Mouse (Mus musculus): ENCODE data around the gene Zdhhc22. TPM values are rescaled to one million over a fixed set of nuclear protein-coding genes. Genes with fewer than 3 reads are reported as not detected.
A peak's percentile ranks its signal among the peaks of the same experiment; 100 is the strongest.

Zdhhc22 gene
- total RNA-seq, 2 experiments from 2014 or later, result not detected

DNA sequence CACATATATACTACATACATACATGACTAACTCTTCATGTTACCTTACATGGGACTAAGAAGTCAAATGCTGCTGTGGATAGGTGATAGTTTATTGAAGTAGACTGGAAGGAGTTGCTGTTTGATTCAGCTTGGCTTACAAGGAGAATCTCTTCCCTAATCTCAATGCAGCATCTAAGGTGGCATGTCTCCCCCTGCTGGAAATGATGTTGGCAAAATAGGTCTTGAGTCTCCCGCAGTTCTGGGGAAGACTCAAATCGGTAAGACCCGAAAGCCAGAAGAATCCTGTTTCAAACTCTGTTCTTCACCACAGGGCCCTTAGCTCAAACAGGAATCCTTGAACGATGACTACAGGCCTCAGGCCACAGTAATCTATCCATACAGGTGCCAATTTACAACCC lies 45.1 kb downstream of the Zdhhc22 start:
- intact Hi-C loops (cut with DNase I; ENCODE audit: low total_unique reads), result no loop called here
- DNase-seq, result peak; percentile 53

DNA sequence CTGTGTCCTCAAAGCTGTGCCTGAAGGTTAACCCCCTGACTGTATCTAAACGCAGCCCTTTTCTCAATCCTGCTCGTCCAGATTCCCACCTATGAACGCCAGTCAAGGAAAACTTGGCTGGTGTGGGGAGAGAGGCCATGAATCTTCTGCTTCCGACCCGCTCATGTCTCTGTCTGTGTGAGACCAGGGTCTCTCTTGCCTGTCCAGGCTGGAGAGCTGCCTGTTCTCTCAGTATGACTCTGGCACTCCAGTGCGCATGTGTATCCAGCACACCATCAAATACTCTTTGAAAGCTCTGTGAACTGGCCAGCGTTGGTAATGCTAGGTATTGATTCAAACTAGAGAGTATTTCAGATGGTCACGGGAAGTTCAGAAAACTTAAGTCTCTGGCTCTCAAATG lies 46.8 kb downstream of the Zdhhc22 start:
- DNase-seq, result no peak
- intact Hi-C loops (cut with DNase I; ENCODE audit: low total_unique reads), result no loop called here

DNA sequence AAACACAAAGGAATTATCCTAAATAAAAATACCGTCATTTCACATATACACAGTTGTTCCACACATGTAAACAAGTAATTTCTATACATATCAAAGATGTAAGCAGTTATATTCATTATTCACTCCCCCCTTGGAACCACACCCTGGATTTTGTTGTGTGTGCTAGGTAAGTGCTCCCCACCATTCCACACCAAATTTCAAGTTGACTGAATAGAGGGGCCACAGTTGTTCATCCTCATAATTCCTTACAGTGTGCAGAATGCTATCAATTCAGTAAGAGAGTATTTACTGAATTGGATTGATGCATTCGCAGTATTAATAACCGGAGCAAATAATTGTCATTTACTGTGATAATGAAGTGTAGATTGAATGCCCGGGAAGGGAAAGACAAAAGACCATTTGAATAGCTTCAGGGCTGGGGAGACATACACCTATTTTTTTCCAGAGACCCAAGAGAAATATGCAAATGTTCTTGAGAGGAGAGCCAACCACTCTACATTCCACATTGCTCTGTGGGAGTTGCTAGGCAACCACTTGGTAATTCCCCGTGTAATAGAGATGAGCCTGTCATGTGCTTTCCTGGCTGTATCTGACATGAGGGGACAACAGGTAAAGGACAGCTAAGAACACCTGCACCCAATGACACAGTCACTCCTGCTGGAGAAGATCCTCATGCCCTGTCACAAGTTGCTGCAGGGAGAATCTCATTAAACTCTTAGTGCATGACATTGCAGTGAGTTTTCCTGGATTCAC lies 48.3 kb downstream of the Zdhhc22 start:
- intact Hi-C loops (cut with DNase I; ENCODE audit: low total_unique reads), result no loop called here
- DNase-seq, result no peak

DNA sequence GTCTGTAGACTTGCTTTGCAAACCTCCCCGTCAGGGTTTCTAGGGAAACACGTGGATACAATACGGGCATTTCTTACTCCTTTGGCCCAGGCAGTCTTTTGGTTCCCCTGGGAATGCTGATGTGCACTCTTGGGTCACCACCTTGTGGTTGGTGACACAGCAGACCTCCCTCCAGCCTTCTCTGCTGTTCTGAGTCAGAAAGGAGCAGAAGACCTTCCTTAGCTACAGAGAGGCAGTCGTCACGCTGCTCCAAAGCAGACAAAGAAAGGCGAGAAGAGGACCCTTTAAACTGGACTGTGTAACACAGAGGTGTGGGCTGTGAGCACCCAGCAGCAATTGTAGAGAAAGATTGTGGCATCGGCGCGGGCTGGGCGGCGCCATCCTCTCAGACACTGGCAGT lies 49.1 kb downstream of the Zdhhc22 start:
- DNase-seq, result no peak
- intact Hi-C loops (cut with DNase I; ENCODE audit: low total_unique reads), result no loop called here

DNA sequence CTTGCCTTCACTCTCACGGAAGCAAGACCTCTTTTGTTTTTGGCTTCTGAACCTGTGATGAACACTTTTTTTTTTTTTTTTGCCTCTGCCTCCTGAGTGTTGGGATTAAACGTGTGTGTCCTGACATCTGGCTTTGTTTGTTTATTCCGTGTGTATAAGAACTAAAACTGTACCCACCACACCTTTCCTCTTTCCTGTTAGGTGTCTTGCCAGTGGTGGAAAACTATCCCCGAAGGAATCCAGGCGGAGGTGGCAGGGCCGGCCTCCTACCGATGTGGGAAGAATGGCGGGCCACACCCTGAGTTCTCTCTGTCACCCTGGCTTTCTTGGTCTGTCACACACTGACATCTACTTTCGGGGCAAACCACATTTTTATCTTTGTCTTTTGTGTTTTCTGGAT lies 51.7 kb downstream of the Zdhhc22 start:
- DNase-seq, result no peak
- intact Hi-C loops (cut with DNase I; ENCODE audit: low total_unique reads), result no loop called here

DNA sequence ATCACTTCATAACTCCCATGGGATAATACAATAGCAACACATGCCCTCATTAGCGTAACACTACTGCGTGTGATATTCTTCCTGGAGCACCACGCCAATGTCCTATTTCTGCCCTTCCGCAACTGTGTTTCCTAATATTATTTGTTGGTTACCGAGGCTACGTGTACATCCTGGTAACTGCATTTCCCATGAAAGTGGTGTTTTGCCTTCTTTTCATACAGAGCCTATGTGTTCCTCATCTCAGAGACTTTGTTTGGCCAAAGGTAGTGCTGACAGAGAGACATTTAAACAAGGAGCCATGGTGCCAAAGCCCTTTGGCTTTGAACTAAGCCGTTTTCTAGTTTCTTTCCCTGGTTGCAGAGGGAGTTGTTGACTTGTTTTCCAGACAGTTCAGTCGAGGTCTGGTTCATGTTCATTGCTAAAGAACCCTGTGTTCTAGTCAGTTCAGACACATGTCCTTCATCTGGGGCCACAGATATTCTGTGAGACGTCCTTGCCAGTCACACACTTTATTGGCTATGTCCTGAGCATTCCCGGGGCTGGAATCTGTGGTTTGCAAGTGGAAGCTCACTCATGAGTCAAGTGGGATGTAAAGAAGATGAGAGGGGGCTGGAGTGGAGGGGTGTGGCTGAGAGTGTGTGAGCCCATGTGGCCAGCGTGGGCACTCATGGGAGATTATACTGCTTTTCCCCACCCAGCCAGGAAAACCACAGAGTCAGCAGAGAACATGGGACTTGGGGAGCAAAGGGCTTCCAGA lies 53.5 kb downstream of the Zdhhc22 start:
- no peak for DNase-seq

DNA sequence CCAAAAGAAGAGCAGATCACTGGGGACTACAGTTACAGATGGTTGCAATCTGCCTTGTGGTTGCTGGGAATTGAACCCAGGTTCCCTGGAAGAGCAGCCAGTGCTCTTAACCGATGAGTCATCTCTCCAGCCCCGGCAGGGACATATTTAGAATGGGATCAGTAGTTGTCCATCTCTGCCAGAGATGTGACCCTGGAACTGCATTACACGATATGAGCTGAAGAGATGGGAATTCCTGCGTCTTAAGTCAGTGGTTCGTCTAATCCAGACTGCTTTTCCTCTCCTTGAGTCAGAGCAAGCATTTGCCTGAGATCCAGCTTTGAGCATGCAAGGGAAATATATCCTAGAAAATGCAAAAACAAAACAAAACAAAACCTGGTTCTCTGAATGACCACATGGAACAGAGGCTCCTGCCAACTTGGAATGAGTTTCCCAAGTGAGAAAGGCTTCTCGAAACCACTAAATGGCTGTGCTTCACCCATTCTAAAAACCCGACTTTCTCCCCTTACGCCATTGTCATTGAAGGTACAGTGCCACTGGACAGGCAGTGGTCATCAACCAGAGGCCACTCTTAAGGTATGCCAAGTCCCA lies 54.4 kb downstream of the Zdhhc22 start:
- no peak for DNase-seq
- intact Hi-C loops (cut with DNase I; ENCODE audit: low total_unique reads), result no loop called here

More for the DNA sequence above, 53.5 kb downstream of the Zdhhc22 start:
- intact Hi-C loops (cut with DNase I; ENCODE audit: low total_unique reads), result no loop called here

DNA sequence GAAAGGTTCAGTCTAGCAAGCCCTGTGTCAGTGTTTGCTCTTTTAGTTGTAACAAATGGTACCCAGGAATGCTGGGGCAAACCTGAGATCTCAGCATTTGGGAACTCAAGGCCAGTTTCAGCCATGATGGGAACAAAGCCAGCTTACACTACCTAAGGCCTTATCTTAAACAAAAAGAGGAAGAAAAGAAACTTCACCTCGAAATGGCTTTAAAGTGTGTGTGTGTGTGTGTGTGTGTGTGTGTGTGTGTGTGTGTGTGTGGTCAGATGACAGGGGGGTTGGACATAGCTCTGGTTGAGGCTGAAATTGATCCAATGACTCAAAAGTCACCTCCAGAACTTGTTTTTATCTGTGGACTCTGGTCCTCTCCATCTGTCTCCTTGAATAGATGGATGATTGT lies 55.5 kb downstream of the Zdhhc22 start:
- no peak for DNase-seq
- intact Hi-C loops (cut with DNase I; ENCODE audit: low total_unique reads), result no loop called here

DNA sequence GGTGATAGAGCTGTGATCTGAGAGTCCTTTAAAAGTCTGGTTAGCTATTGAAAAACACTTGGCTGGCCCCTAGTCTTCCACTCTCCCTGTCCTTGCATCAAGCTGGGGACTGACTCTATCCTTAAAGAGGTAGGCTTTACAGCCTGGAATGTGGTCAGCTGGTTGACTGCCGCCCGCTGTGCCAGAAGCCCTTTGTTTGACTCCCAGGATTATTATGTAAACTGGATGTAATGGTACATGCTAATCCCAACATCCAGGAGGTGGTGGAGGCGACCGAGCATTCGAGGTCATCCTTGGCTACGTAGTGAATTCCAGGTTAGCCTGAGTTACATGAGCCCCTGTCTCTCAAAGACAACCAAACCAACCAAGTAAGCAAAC lies 57.7 kb downstream of the Zdhhc22 start:
- intact Hi-C loops (cut with DNase I; ENCODE audit: low total_unique reads), result no loop called here
- peak; percentile 69 for DNase-seq

DNA sequence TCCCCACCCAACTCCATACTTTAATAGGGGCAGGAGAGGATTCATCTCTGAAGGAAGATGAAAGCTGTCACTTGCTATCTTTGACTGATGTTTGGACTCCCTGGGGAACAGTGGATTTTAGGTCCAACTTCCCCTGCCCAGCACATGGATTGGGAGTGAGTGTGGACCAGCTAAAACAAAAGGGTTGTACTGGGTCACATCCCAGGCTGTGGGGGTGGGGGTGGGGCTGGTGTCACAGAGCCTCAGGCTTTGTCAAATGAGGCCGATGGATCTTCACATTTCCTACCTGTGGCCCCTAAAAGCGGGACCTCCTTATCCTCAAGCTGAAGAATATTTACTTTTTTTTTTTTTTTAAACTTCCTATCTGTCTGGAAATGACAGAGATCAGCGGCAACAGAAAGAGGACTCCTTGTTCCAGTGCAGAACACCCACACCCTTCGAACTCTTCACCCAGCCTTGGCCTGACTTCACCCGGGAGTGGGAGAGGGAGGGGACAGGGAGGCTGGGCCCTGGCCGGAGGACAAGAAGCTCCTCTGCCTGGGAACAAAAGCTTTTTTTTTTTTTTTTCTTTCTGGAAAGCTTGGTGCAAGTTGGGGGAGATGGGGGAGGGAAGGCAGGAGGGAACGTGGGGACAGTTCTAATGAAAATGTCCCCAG lies 58.2 kb downstream of the Zdhhc22 start:
- DNase-seq, result peak; percentile 90
- intact Hi-C loops (cut with DNase I; ENCODE audit: low total_unique reads), result no loop called here

DNA sequence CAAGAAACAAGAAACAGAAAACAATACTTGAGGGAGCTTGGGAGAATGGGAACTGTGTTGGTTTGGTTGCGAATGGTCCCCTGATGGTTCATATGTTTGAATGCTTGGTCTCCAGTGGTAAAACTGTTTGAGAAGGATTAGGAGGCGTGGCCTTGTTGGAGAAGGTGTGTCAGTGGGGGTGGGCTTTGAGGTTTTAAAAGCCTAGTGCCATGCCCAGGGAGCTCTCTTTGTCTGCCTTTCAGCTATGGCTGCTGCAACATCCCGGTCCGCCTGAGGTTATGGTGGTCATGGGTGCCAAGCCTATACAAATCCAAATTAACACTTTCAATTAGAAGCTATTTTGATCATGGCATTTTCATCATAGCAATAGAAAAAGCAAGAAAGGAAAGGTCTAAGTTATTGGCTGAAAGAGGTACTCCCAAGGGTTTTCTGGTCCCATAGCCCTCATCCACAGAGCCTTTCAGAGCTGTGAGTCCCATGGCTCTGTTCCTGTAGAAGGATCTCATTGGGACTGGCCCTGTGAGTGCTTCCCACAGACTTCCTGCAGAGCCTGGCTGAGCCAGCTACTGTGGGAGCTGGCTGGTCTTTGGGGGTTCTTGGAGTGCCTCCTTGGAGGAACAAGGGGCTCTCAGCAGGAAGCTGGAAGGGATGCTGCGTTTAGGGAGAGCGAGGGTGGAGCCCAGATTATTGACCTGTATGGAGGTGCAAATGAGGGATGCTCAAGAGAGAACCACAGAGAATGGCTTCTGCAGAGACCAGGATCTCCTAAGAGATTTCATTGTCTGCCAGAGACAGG lies 59.1 kb downstream of the Zdhhc22 start:
- intact Hi-C loops (cut with DNase I; ENCODE audit: low total_unique reads), result no loop called here
- DNase-seq, result no peak

Small RNA genes lying within 50 kb of the gene (microRNA-seq; reads per million reads assigned to microRNA genes)
- 0 reads per million in 2 experiments for gene Gm25847

Other genes starting within 250 kb of the Zdhhc22 start
- 10 to 100 TPM; 41.8 to 42.8 TPM for gene Irf2bpl, start 105.6 kb downstream of the Zdhhc22 start, total RNA-seq (2021)
- 10 to 100 TPM; 20.2 to 20.3 TPM for gene Cipc, start 43.4 kb downstream of the Zdhhc22 start, total RNA-seq (2021)
- gene Tmem63c, start 30.9 kb upstream of the Zdhhc22 start, total RNA-seq (2021), result under 1 TPM; 0.07 to 0.10 TPM
- gene Ngb, start 112.1 kb upstream of the Zdhhc22 start, total RNA-seq (2021), result under 1 TPM in 1 of 2 experiments, not detected in 1; 0.27 TPM
- gene Gstz1, start 156.7 kb upstream of the Zdhhc22 start, total RNA-seq (2021), result 10 to 100 TPM; 41.5 to 41.7 TPM
- gene Pomt2, start 157.5 kb upstream of the Zdhhc22 start, total RNA-seq (2021), result 1 to 10 TPM; 5.8 to 6.2 TPM
- gene Samd15, start 209.3 kb upstream of the Zdhhc22 start, total RNA-seq (2021), result under 1 TPM in 1 of 2 experiments, not detected in 1; 0.29 TPM
- gene Tmed8, start 210.0 kb upstream of the Zdhhc22 start, total RNA-seq (2021), result 1 to 10 TPM; 1.9 to 2.1 TPM
- under 1 TPM; 0.23 to 0.49 TPM for gene Noxred1, start 248.3 kb upstream of the Zdhhc22 start, total RNA-seq (2021)